ENCODE assay signal across 16 mouse cellular contexts in the genomic region with DNA sequence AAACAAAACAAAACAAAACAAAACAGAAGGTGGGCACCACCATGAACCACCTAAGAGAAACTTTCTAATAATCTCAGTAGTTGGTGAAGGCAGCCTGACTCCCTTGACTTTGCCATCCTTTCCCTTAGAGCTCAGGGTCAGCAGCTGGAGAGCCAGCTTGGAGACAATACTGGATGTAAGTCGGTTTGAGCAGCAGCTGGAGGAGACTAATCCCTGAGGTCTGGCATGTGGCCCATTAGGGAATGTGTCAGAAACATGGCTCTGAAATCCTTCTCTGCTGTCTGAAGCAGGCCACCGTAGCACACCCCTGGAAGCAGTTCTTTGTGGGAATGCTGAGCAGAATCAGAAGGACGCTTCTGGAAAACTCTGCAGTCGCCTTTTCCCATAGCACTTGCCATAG. TPM values are rescaled to one million over a fixed set of nuclear protein-coding genes. Genes with fewer than 3 reads are reported as not detected.
DNase-seq lines count a peak whose midpoint lies in the region; ATAC-seq and TF ChIP-seq lines count a peak whose summit lies in the region.
"Had no signal": no experiment of that assay in that cellular context is flagged by ENCODE, and none has a peak within 500 bp of the region (broad histone marks: within the 10 kb centered on the region; RNA-seq: fewer than 3 reads in every experiment).

No protein-coding gene starts in this region.

- peak; percentile 63 for DNase-seq in gastrocnemius, postnatal 10 days
- DNase-seq in gastrocnemius, adult 2 months, result no peak
- DNase-seq in limb, embryonic 14.5 days (ENCODE audit: low spot score), result peak; percentile 46
- no peak for DNase-seq in limb, embryonic 10.5 days (ENCODE audit: low spot score)
- DNase-seq in NIH3T3 (ENCODE audit: low read depth), result peak; percentile 80
- peak; percentile 72 for DNase-seq in heart, postnatal 4 days
- no peak for DNase-seq in embryo, embryonic 10.5 days (ENCODE audit: low spot score)
- DNase-seq: cerebellum, adult 9-11 months; embryo, embryonic 11 days; kidney, adult 2 months; thymus, adult 18-20 months had no signal

- no peaks in the 10 kb centered on the region for H3K27me3 ChIP-seq in limb, embryonic 14.5 days (ENCODE audit: control insufficient read depth, insufficient read depth, low read length)
- H3K27me3 ChIP-seq in limb, embryonic 10.5 days (ENCODE audit: low read depth, poor library complexity, severe bottlenecking), result no peaks in the 10 kb centered on the region
- H3K27me3 ChIP-seq: forebrain, embryonic 15.5 days; neural tube, embryonic 12.5 days had no signal

- H3K9me3 ChIP-seq in limb, embryonic 14.5 days (ENCODE audit: control insufficient read depth, low read length), result no peaks in the 10 kb centered on the region
- H3K9me3 ChIP-seq in limb, embryonic 10.5 days (replicated peaks), result no peaks in the 10 kb centered on the region
- H3K9me3 ChIP-seq: forebrain, embryonic 15.5 days; G1E; neural tube, embryonic 12.5 days had no signal

- 86% methylated on average over 4 of the region's 4 CpGs for WGBS in limb, embryonic 14.5 days
- 97% methylated on average over 4 of the region's 4 CpGs for WGBS in limb, embryonic 10.5 days

- H3K9ac ChIP-seq in limb, embryonic 14.5 days (ENCODE audit: low read depth, low read length, severe bottlenecking), result no peak overlapping the region
- H3K9ac ChIP-seq: forebrain, embryonic 15.5 days; liver, embryonic 14.5 days; neural tube, embryonic 12.5 days had no signal

- intact Hi-C loops in gastrocnemius, adult 2 months (cut with DNase I), result no loop called here

- H3K4me3 ChIP-seq in gastrocnemius, adult 2 months, result no peak overlapping the region
- H3K4me3 ChIP-seq in limb, embryonic 14.5 days (replicated peaks; ENCODE audit: low read length), result no peak overlapping the region
- H3K4me3 ChIP-seq in limb, embryonic 10.5 days, result no peak overlapping the region
- H3K4me3 ChIP-seq: forebrain, embryonic 15.5 days; neural tube, embryonic 12.5 days had no signal

- H3K27ac ChIP-seq in gastrocnemius, adult 2 months, result no peak overlapping the region
- H3K27ac ChIP-seq in limb, embryonic 14.5 days (replicated peaks; ENCODE audit: low read depth, low read length), result no peak overlapping the region
- no peak overlapping the region for H3K27ac ChIP-seq in limb, embryonic 10.5 days
- H3K27ac ChIP-seq: forebrain, embryonic 15.5 days; liver, embryonic 14.5 days; neural tube, embryonic 12.5 days had no signal

- no peaks in the 10 kb centered on the region for H3K4me1 ChIP-seq in limb, embryonic 14.5 days (ENCODE audit: control insufficient read depth, insufficient read depth, low read length)
- H3K4me1 ChIP-seq in limb, embryonic 10.5 days, result no peaks in the 10 kb centered on the region
- H3K4me1 ChIP-seq: forebrain, embryonic 15.5 days; neural tube, embryonic 12.5 days had no signal

- no peak for TF ChIP-seq CTCF in gastrocnemius, adult 2 months (IDR thresholded peaks at IDR 0.05)

- no peak for TF ChIP-seq POLR2A in limb, embryonic 14.5 days (IDR thresholded peaks at IDR 0.05; ENCODE audit: borderline replicate concordance, extremely low read depth, insufficient read depth, insufficient read length)

- peaks cover 90% of the 10 kb centered on the region for H3K36me3 ChIP-seq in limb, embryonic 14.5 days (ENCODE audit: control insufficient read depth, insufficient read depth, low read length)
- H3K36me3 ChIP-seq in limb, embryonic 10.5 days, result peaks cover 97% of the 10 kb centered on the region

- H3K4me2 ChIP-seq in limb, embryonic 14.5 days (replicated peaks; ENCODE audit: low read depth, low read length, severe bottlenecking), result no peak overlapping the region
- H3K4me2 ChIP-seq: forebrain, embryonic 15.5 days; neural tube, embryonic 12.5 days had no signal

- no peak for ATAC-seq in limb, embryonic 14.5 days (ENCODE audit: low FRiP score, low read depth)
- ATAC-seq: forebrain, embryonic 15.5 days had no signal

RNA-seq across cellular contexts. Expression of a gene that starts 21.9 kb away (rescaled TPM):
- 10 to 100 TPM; 35.5 to 48.5 TPM for total RNA-seq in gastrocnemius, postnatal 10 days (2021)
- 10 to 100 TPM; 39.8 to 43.0 TPM for total RNA-seq in gastrocnemius, adult 2 months (2021)
- 37.7 and 50.3 TPM in 2 replicates for polyA plus RNA-seq in limb, embryonic 14.5 days (2012; rRNA removed)
- polyA plus RNA-seq in limb, embryonic 14.5 days (2014; fragmentation: Nextera tagmentation; extraction: Ambion mirVana), result 78.7 and 79.5 TPM in 2 replicates
- 98.9 and 103 TPM in 2 replicates for polyA plus RNA-seq in limb, embryonic 10.5 days (2016; fragmentation: Nextera tagmentation; extraction: Ambion mirVana)
- total RNA-seq in heart, postnatal 4 days (2021), result 10 to 100 TPM; 44.7 to 45.0 TPM

RNA-seq across cellular contexts. Expression of a gene that starts 21.9 kb away (rescaled TPM):
- 10 to 100 TPM in 1 of 2 experiments, 1 to 10 TPM in 1; 8.3 to 13.3 TPM for total RNA-seq in gastrocnemius, postnatal 10 days (2021)
- total RNA-seq in gastrocnemius, adult 2 months (2021), result 1 to 10 TPM; 4.7 to 4.9 TPM
- polyA plus RNA-seq in limb, embryonic 14.5 days (2012; rRNA removed), result 59.9 and 67.7 TPM in 2 replicates
- 14.9 and 19.9 TPM in 2 replicates for polyA plus RNA-seq in limb, embryonic 14.5 days (2014; fragmentation: Nextera tagmentation; extraction: Ambion mirVana)
- polyA plus RNA-seq in limb, embryonic 10.5 days (2016; fragmentation: Nextera tagmentation; extraction: Ambion mirVana), result 29.7 and 34.5 TPM in 2 replicates
- total RNA-seq in heart, postnatal 4 days (2021), result 10 to 100 TPM; 22.5 to 24.2 TPM

RNA-seq across cellular contexts. Expression of a gene that starts 49.7 kb away (rescaled TPM):
- 1 to 10 TPM; 2.6 to 4.9 TPM for total RNA-seq in gastrocnemius, postnatal 10 days (2021)
- total RNA-seq in gastrocnemius, adult 2 months (2021), result 1 to 10 TPM; 2.0 to 2.1 TPM
- 17.1 and 22.5 TPM in 2 replicates for polyA plus RNA-seq in limb, embryonic 14.5 days (2012; rRNA removed)
- polyA plus RNA-seq in limb, embryonic 14.5 days (2014; fragmentation: Nextera tagmentation; extraction: Ambion mirVana), result 7.6 and 9.2 TPM in 2 replicates
- 4.0 and 4.1 TPM in 2 replicates for polyA plus RNA-seq in limb, embryonic 10.5 days (2016; fragmentation: Nextera tagmentation; extraction: Ambion mirVana)
- 1 to 10 TPM; 6.5 to 8.6 TPM for total RNA-seq in heart, postnatal 4 days (2021)
- total RNA-seq: megakaryocyte, adult 5-6 weeks had no signal

Comparison
In these comparisons a context has a peak if more than half of its experiments do, and no peak if none do; other contexts are left out.
1. DNase-seq: peak in gastrocnemius, postnatal 10 days (single experiment), limb, embryonic 14.5 days (single experiment), NIH3T3 (single experiment) and heart, postnatal 4 days (single experiment); none in gastrocnemius, adult 2 months (single experiment), limb, embryonic 10.5 days (single experiment) and embryo, embryonic 10.5 days (single experiment).